Mouse (Mus musculus) embryonic facial prominence, embryonic 15.5 days (tissue): Measurements from ENCODE around the gene Napepld. TPM values are rescaled to one million over a fixed set of nuclear protein-coding genes. Genes with fewer than 3 reads are reported as not detected.
A peak's percentile ranks its signal among the peaks of the same experiment; 100 is the strongest.
"Not testable (repeated sequence)": the region's sequence is repeated elsewhere in the genome, so short reads cannot be mapped to it uniquely, and the experiment has no call there.

ENCODE experiments used
- ATAC-seq: fragments of 200-750 bp; cut with Nextera tagmentation; 2 replicates; pipeline ENCODE4 v1.8.0; 2017; ENCODE audit warnings: low read depth, moderate TSS enrichment; ENCODE audit not compliant: insufficient number of reproducible peaks, low FRiP score, low TSS enrichment
- H3K27ac ChIP-seq: fragments of 300-500 bp; sonication (generic); replicated peaks from 2 replicates; pipeline ENCODE4 v1.5.1; 2015; ENCODE audit warnings: mild to moderate bottlenecking, inconsistent platforms
- H3K27me3 ChIP-seq: fragments of 300-500 bp; sonication (generic); 2 replicates; pipeline ENCODE4 v1.6.1; 2015; ENCODE audit warnings: inconsistent platforms
- H3K36me3 ChIP-seq: fragments of 300-500 bp; sonication (generic); 2 replicates; pipeline ENCODE4 v1.6.1; 2015; ENCODE audit warnings: mild to moderate bottlenecking, inconsistent platforms
- H3K4me1 ChIP-seq: fragments of 300-500 bp; sonication (generic); 2 replicates; pipeline ENCODE4 v1.6.1; 2015; ENCODE audit warnings: inconsistent platforms
- H3K4me2 ChIP-seq: fragments of 300-500 bp; sonication (generic); replicated peaks from 2 replicates; pipeline ENCODE4 v1.6.1; 2015; ENCODE audit warnings: mild to moderate bottlenecking, inconsistent platforms
- H3K4me3 ChIP-seq: fragments of 300-500 bp; sonication (generic); replicated peaks from 2 replicates; pipeline ENCODE4 v1.5.1; 2015; ENCODE audit warnings: mild to moderate bottlenecking, inconsistent platforms
- H3K9ac ChIP-seq: fragments of 300-500 bp; sonication (generic); 2 replicates; pipeline ENCODE4 v1.6.1; 2015; ENCODE audit warnings: inconsistent platforms
- H3K9me3 ChIP-seq: fragments of 300-500 bp; sonication (generic); replicated peaks from 2 replicates; pipeline ENCODE4 v1.6.1; 2016; ENCODE audit warnings: inconsistent platforms
- WGBS: fragments of 180-500 bp; shearing (Covaris S2); methylation state at CpG from one replicate; pipeline ENCODE4 v1.1.7; 2015; 5-methylcytosine and 5-hydroxymethylcytosine counted together
- polyA plus RNA-seq: library from polyadenylated mRNA; unstranded; fragments of >200 nt; fragmentation: Nextera tagmentation; extraction: Ambion mirVana; gene quantifications from 2 replicates; pipeline ENCODE4 v1.2.1, GENCODE M21; 2015

Napepld gene
- polyA plus RNA-seq, 1 experiment from 2014 or later = 2.8 TPM

DNA sequence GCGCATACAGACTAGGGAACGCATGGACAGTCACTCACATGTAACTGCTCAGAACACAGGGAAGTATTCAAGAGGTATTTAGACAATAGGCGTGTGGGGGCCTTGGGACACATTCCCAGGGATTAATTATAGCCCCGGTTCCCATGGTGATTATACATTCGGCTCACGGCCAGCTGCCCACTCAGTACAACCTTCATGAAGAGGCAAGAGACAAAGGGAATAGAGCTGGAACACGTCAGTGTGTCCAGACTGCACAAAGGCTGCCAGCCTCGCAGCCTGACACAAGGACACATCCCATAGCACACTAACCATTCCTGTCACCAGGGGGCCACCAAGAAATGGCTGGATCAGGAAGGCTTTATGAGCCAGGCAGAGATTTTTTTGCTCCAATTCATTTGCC is 31.7 kb upstream of the Napepld start:
- peak; percentile 73 for ATAC-seq
- no peaks in the 10 kb centered on the region for H3K9me3 ChIP-seq
- no peaks in the 10 kb centered on the region for H3K36me3 ChIP-seq
- H3K4me2 ChIP-seq = 0 out of 2 replicates have a peak overlapping the region, but pooled peaks have one; percentile 4
- H3K4me3 ChIP-seq = no peak overlapping the region
- no peaks in the 10 kb centered on the region for H3K27me3 ChIP-seq
- H3K4me1 ChIP-seq = peaks cover 9% of the 10 kb centered on the region
- peak overlapping the region; percentile 36; the same call in 1 of the 2 replicates for H3K27ac ChIP-seq
- WGBS = 27% methylated on average over 8 of the region's 8 CpGs
- H3K9ac ChIP-seq = no peak overlapping the region

DNA sequence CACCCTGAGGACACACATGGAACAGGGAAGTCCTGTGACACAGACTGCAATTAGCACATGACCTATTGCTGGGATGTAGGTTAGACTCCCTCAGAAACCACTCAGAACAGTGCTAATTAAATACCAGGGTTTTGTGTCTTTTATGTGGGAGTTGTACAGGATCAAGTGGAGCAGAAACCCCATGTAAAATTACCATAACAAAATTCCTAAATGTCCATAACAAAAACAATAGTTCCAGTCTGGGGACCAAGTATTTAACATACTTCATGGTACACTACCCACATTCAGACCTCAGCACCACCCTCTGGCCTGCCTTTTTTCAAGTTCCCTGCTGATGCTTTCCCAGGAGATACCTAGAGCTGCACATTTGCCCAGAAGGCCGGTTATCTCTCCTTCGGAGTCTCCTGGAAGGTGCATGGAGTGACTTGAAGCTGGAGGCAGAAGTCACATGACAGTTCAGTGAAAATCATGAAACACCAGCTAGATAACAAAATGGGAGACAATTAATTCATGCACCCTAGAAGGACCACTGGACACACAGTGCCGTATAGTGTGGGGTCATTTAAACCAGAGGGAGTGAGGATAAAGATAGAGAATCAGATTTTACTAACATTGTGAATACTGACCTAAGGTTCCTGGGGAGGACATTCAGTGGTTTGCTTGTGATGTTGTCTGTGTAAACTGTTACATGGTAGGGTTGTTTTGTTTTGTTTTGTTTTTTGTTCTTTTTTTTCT is 31.1 kb upstream of the Napepld start:
- Histone ChIP-seq H3K27me3 (no peaks in the 10 kb centered on the region), H3K27ac (peak overlapping the region; percentile 36; the same call in 1 of the 2 replicates), H3K9me3 (no peaks in the 10 kb centered on the region), H3K4me3 (no peak overlapping the region), H3K9ac (no peak overlapping the region), H3K36me3 (no peaks in the 10 kb centered on the region), H3K4me2 (0 out of 2 replicates have a peak overlapping the region, but pooled peaks have one; percentile 4), H3K4me1 (peaks cover 5% of the 10 kb centered on the region; the same call in 1 of the 2 replicates)
- ATAC-seq = peak; percentile 63; the same call in 1 of the 2 replicates
- WGBS = 71% methylated on average over 3 of the region's 3 CpGs

DNA sequence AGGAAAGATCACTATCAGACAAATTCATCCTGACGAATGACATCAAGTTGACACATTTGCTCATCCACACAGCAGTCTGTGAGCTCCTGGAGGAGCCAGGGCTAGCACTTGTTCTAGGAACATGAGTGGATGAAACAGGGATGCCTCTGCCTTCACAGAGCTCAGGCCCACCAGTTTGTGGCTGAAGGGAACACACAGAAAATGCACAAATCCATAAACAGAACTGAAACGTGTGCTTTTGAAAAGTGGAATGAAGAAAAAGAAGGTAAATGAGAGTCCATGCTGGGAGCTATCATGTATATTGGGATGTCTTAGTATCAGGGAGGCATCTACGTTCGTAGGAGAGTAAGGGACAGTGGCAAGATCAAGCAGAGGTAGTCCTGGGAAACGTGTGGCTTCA is 27.9 kb upstream of the Napepld start:
- ATAC-seq = no peak
- WGBS = 72% methylated on average over 5 of the region's 5 CpGs
- Histone ChIP-seq H3K4me2 (no peak overlapping the region), H3K27ac (no peak overlapping the region), H3K9ac (no peak overlapping the region), H3K4me3 (no peak overlapping the region), H3K27me3 (no peaks in the 10 kb centered on the region), H3K4me1 (peaks cover 9% of the 10 kb centered on the region), H3K9me3 (no peaks in the 10 kb centered on the region), H3K36me3 (no peaks in the 10 kb centered on the region)

- Histone ChIP-seq H3K4me1 (peaks cover 4% of the 10 kb centered on the region; the same call in 1 of the 2 replicates), H3K27me3 (no peaks in the 10 kb centered on the region), H3K4me3 (no peak overlapping the region), H3K4me2 (no peak overlapping the region), H3K36me3 (no peaks in the 10 kb centered on the region), H3K9ac (no peak overlapping the region), H3K27ac (peak overlapping the region; percentile 68), H3K9me3 (no peaks in the 10 kb centered on the region)
- no peak for ATAC-seq
- 33% methylated on average over 7 of the region's 7 CpGs for WGBS
These were observed 23.7 kb upstream of the Napepld start for GRCm38 (mm10) chr5:21724872-21725271.

DNA sequence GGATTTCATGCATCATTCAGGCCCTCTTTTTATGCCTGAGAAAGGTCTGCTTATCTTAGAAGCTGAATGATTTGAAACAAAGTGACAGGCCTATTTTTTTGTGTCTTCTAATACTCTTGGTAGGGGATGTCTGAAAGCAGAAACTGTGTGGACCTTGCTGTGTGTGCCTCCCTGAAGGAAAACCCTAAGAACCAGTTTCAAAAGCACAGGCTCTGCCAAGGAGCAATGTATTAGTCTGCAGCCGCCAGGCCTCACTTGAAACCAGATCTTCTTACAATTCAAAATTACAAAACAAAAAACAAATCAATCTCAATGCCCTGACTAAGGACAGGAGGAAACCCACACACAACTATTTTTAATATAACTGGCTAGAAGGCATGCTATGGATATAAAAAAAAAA is 23.2 kb upstream of the Napepld start:
- Histone ChIP-seq H3K9me3 (no peaks in the 10 kb centered on the region), H3K36me3 (no peaks in the 10 kb centered on the region), H3K4me2 (no peak overlapping the region), H3K4me1 (peaks cover 4% of the 10 kb centered on the region; the same call in 1 of the 2 replicates), H3K27ac (peak overlapping the region; percentile 68), H3K9ac (no peak overlapping the region), H3K4me3 (no peak overlapping the region), H3K27me3 (no peaks in the 10 kb centered on the region)
- 35% methylated on average over 1 of the region's 1 CpGs for WGBS
- no peak for ATAC-seq

- Histone ChIP-seq H3K4me2 (no peak overlapping the region), H3K9ac (no peak overlapping the region), H3K27ac (no peak overlapping the region), H3K9me3 (no peaks in the 10 kb centered on the region), H3K4me1 (no peaks in the 10 kb centered on the region), H3K4me3 (no peak overlapping the region), H3K36me3 (no peaks in the 10 kb centered on the region), H3K27me3 (no peaks in the 10 kb centered on the region)
- 87% methylated on average over 2 of the region's 2 CpGs for WGBS
- no peak for ATAC-seq
These were observed 18.0 kb upstream of the Napepld start for GRCm38 (mm10) chr5:21719209-21719608.

DNA sequence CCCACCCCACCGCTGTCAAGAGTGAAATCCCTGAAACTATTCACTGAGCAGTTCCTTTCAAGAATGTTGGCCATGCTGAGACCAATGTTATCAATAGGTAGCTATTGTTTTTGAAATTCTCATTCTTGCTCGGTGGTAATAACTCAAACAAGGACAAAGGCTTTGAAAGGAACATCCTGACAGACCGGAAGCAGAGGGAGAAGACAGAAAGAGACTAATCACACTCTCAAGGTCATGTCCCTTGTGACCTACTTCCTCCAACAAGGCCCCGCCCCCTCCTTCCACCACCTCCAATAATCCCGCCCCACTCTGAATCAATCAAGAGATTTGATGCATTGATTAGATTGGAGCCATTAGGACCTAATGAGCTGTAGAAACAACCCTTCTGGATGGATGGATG is 17.4 kb upstream of the Napepld start:
- H3K4me3 ChIP-seq = no peak overlapping the region
- no peak overlapping the region for H3K9ac ChIP-seq
- WGBS = 90% methylated on average over 5 of the region's 5 CpGs
- H3K4me1 ChIP-seq = no peaks in the 10 kb centered on the region
- H3K4me2 ChIP-seq = no peak overlapping the region
- no peaks in the 10 kb centered on the region for H3K27me3 ChIP-seq
- no peaks in the 10 kb centered on the region for H3K36me3 ChIP-seq
- H3K9me3 ChIP-seq = no peaks in the 10 kb centered on the region
- no peak overlapping the region for H3K27ac ChIP-seq
- no peak for ATAC-seq

GRCm38 (mm10) chr5:21717165-21717715 is 16.0 kb upstream of the Napepld start:
- Histone ChIP-seq H3K4me1 (no peaks in the 10 kb centered on the region), H3K36me3 (no peaks in the 10 kb centered on the region), H3K4me3 (no peak overlapping the region), H3K9ac (no peak overlapping the region), H3K4me2 (no peak overlapping the region), H3K27ac (no peak overlapping the region), H3K27me3 (no peaks in the 10 kb centered on the region), H3K9me3 (no peaks in the 10 kb centered on the region)
- no peak for ATAC-seq
- WGBS = 84% methylated on average over 10 of the region's 10 CpGs

GRCm38 (mm10) chr5:21714447-21714846 is 13.3 kb upstream of the Napepld start:
- ATAC-seq = no peak
- H3K27me3 ChIP-seq = no peaks in the 10 kb centered on the region
- WGBS = 93% methylated on average over 4 of the region's 4 CpGs

DNA sequence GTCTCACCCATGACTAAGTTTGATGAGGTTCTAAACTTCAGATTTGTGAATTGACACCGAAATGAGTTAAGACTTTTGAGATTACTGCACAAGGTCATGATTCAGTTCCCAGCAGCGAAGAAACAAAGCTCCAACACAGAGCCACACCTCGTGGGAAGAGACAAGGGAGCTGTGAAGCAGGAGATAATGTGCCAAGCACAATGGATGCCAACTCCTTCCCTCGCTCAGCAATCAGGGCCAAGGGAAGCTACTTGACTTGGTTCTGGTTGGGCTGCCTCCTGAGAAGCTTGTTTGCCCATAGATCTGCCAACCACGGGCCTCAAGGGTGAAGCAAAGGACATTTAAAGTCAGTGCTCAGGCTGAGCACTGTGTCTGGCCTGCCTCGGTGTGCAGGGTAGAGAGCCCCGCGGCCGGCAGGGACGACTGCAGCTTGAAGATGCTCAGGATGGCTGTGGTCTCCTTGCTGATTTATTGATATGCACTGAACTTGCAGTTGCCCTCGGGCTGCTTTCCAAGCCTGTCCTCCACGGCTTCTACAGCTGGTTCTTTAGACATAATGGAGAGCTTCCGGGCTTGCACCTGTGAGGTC is 11.0 kb upstream of the Napepld start:
- Histone ChIP-seq H3K27me3 (no peaks in the 10 kb centered on the region), H3K4me1 (no peaks in the 10 kb centered on the region), H3K4me3 (no peak overlapping the region), H3K27ac (no peak overlapping the region), H3K9ac (no peak overlapping the region), H3K4me2 (no peak overlapping the region), H3K36me3 (no peaks in the 10 kb centered on the region), H3K9me3 (no peaks in the 10 kb centered on the region)
- 72% methylated on average over 13 of the region's 13 CpGs for WGBS
- ATAC-seq = no peak

More at GRCm38 (mm10) chr5:21714447-21714846, 13.3 kb upstream of the Napepld start:
- Histone ChIP-seq H3K4me3 (no peak overlapping the region), H3K4me2 (no peak overlapping the region), H3K9ac (no peak overlapping the region), H3K27ac (no peak overlapping the region), H3K36me3 (no peaks in the 10 kb centered on the region), H3K9me3 (no peaks in the 10 kb centered on the region), H3K4me1 (no peaks in the 10 kb centered on the region)

GRCm38 (mm10) chr5:21708011-21708410 is 6.8 kb upstream of the Napepld start:
- H3K27me3 ChIP-seq, H3K27ac ChIP-seq, H3K9ac ChIP-seq, H3K4me2 ChIP-seq, ATAC-seq, H3K36me3 ChIP-seq, H3K9me3 ChIP-seq, H3K4me1 ChIP-seq, H3K4me3 ChIP-seq: not testable (repeated sequence)
- whole genome bisulfite sequencing = 83% methylated on average over 8 of the region's 8 CpGs
